Mouse (Mus musculus): ENCODE data around the gene Kremen1.

- no peak for TF ChIP-seq BHLHE40 (IDR thresholded peaks at IDR 0.05; ENCODE audit: borderline replicate concordance, low read depth, low read length)
- TF ChIP-seq EP300 (IDR thresholded peaks at IDR 0.05; ENCODE audit: low read depth in 1 of 2, low read length in 2 of 2) = no peak
- no peak for TF ChIP-seq CTCF (IDR thresholded peaks at IDR 0.05 in 2 of 3, conservative IDR thresholded peaks at IDR 0.05 in 1 of 3; ENCODE audit: control insufficient read depth in 1 of 3, insufficient read depth in 1 of 3, low read depth in 2 of 3, low read length in 3 of 3, poor library complexity in 1 of 3, severe bottlenecking in 1 of 3)
These were observed 61.5 kb downstream of the Kremen1 start for GRCm38 (mm10) chr11:5199879-5200278.
